Mouse (Mus musculus) neutrophil, adult 5-6 weeks (primary cell): ENCODE measurements around the gene Mkrn2os. TPM values are rescaled to one million over a fixed set of nuclear protein-coding genes. Genes with fewer than 3 reads are reported as not detected.
"Not testable (repeated sequence)": the region's sequence is repeated elsewhere in the genome, so short reads cannot be mapped to it uniquely, and the experiment has no call there.

ENCODE experiments used
- ATAC-seq: fragments of 151-379, 151-347 bp; 2 replicates; pipeline ENCODE4 v1.8.0; 2017; ENCODE audit warnings: mild to moderate bottlenecking, moderate TSS enrichment; ENCODE audit not compliant: insufficient number of reproducible peaks, poor library complexity, low FRiP score, severe bottlenecking; ENCODE audit errors: extremely low read depth
- total RNA-seq: library from RNA; stranded (forward); fragments of 200-1000 nt; gene quantifications from 2 replicates; pipeline ENCODE4 v1.2.3, GENCODE M21; 2017

Gene Mkrn2os
- not detected in 2 replicates for total RNA-seq

DNA sequence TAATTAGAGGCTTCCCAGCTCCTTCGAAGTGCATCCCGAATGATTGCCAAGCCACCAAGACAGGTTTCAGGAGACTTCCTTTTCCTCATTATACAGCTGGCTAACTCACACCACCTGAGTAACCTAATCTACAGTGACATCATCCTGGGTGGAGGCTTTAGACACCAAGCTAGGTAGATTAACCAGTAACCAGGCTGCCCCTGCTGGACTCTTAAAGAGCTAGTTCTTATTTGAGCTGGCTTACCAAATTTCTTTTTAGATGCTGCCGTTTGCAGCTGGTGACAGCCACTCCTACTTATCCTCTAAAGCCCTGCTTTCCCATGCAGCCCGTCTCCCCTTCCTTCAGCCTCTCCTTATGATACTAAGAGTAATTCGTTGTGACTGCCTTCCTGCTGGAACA, at the start of gene Mkrn2os:
Gene Mkrn2os (minus strand): TSS at position 119 of the 400 bp plus-strand sequence.
- no peak for ATAC-seq

DNA sequence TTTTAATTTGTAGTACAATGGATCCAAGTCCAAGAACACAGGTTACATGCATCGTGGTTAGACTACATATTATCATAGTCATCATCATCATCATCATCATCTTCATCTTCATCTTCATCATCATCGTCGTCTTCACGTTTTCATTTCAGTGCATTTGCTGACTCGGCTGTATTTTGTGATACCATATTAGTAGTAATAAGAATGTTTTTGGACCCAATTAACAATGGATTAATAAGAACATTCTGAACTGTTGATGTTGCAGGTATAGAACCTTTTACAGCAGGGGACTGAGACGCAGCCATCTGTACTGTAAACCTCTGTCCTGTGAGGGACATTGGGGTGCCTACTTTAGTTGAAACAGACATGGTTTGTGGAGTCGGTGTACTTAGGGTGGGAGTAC, 45.8 kb upstream of the Mkrn2os start:
- ATAC-seq, result not testable (repeated sequence)

- ATAC-seq, result no peak
These were observed 41.6 kb upstream of the Mkrn2os start for GRCm38 (mm10) chr6:115634015-115634414.

DNA sequence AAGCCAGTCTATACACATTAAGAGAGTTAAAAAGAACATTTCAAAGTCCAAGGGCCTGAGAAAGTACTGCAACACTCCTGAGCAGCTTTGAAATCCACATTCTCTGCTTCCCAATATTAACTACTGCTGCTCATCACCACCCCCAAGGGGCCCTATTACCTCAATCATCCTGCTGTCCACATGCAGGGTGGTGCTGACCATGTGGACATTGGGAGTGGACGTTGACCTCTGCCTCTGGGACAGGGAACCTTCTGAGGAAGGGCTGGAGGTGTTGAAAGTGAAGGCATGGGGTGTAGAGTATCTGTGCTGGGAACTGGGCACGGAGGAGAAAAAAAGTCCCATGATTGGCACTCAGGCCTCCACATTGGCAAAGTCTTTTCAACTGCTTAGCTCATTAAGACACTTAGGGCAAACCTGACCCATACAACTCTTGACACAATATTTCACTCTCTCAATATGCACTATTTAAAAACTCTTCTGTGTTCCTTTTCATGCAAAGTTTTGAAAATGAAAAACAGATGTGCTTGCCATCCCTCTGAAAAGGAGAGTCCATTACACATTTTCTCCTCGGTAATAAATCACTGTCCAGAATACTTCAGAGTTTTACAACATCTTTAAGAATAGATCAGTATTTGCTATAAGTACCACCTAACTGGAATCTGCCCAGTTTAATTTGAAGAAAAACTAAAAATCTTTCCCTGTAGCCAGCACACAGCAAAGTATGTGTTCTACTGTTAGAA, 38.9 kb upstream of the Mkrn2os start:
- ATAC-seq, result no peak

DNA sequence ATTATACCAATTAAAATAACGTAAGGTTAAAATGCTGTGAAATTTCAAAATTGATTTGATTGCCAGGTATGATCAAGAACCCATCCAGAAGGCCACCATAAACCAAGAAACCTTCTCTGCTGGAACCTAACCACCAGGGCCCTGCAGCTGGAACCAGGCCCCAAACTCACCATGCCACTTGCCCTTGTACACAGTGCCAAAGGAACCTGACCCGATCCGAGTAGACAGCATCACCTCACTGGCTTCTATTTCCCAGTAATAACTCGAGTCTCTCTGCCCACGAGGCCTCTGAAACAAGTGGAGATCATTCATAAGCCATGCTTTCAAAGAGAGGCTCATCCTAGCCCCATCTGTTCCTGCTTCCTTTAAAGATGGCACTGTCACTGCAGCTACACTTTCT, 33.7 kb upstream of the Mkrn2os start:
- ATAC-seq, result no peak

DNA sequence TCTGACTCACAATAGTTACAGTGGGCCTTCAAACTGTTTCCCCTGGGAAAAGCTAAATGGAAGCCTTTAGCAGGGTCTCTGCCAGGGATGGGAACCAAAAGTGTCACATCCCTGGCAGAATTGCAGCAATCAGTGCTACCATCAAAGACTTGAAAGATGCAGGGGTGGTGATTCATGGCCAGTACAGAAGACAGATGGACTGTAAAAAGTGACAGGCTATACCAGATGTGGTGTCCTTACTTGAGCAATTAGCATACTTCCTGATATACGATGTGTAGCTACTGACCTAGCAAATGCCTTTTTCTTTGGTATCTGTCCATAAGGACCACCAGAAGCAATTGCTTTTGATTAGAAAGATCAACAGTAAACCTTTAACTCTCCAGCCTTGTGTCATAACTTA, 28.6 kb upstream of the Mkrn2os start:
- ATAC-seq, result no peak

- ATAC-seq, result no peak
These were observed 27.4 kb upstream of the Mkrn2os start for GRCm38 (mm10) chr6:115619818-115620217.

DNA sequence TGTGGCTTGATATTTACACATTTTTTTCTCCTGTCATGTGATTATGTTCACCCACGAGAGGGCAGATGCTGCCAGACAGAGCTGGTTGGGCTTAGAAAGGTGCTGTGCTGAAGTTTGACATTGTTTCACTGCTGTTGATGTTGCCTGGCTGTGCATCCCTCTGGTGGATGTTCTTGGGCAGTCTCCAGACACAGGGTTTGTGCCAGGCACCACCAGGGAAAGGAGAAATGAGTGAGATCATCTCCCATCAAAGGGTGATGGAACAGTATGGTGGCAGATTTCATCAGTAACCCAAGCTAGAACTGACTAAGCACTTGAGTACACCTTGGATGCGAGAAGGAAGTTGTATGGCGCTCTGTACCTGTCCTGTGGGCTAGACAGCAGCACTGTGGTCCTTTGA, 23.6 kb upstream of the Mkrn2os start:
- no peak for ATAC-seq

DNA sequence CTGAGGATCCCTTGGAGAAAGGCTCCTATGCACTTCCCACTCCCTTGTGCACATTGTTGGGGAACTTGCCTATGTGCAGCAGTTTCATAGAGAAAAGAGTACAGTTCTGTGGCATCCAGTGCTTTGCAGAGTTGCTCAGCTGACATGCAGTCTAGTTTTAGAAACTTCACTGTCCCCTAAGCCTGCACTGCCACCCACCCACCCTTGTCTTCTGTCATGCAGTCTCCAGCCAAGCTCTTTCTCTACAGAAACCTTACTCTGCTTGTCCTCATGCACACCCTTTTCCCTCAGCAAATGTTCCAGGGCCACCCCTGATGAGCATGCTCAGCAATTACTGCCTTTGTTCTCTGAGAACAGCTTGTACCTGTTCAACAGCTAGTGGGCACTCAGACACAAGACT, 21.4 kb upstream of the Mkrn2os start:
- ATAC-seq, result no peak

GRCm38 (mm10) chr6:115610301-115610700, 17.9 kb upstream of the Mkrn2os start:
- ATAC-seq, result no peak

DNA sequence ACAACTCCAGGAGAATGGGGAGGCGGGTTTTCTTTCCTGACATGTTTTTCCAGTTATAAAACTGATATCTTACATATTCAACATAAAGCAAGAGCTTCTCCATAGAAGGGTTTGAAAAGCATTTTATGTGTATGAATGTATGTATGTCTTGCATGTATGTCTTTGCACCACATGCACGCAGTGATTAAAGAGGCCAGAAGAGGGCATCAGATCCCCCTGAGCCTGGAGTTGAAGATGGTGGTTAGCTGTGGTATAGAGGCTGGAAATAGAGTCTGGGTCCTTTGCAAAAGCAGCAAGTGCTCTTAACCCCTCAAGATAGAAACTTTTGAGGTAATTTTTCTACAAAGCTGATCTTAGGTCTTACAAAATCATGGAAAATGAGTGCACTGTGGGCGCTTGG, 16.7 kb upstream of the Mkrn2os start:
- no peak for ATAC-seq

- ATAC-seq, result no peak
These were observed 15.1 kb upstream of the Mkrn2os start for GRCm38 (mm10) chr6:115607429-115607828.

GRCm38 (mm10) chr6:115606461-115606860, 14.1 kb upstream of the Mkrn2os start:
- ATAC-seq, result no peak

- ATAC-seq, result peak; percentile 94
These were observed 9.5 kb upstream of the Mkrn2os start, which contains the start of gene Mkrn2 for GRCm38 (mm10) chr6:115601715-115602523. Mkrn2 (plus strand) TSS chr6:115601902.

- ATAC-seq, result no peak
These were observed 8.9 kb upstream of the Mkrn2os start for GRCm38 (mm10) chr6:115601322-115601714.

DNA sequence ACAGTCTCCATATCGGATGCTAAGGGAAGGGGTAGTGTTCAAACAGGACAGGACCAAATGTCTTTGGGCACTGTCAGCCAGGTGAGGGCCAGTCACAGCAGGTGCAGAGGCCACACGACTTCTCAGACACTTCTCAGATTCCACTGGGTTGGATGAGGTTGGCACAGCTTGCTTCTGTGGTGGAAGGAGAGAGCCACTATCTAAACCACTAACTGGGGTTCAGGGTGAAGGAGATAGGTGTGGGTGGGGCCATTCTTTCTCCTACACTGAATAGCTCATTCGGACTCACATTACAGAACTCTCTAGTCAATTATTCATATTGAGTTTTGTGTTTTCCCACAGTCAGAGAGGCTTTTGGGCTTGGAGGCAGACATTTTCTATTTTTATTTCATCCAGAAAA, 3.3 kb upstream of the Mkrn2os start:
- ATAC-seq, result no peak

GRCm38 (mm10) chr6:115594463-115594862, 2.1 kb upstream of the Mkrn2os start:
- peak; percentile 51; the same call in 1 of the 2 replicates for ATAC-seq

GRCm38 (mm10) chr6:115593252-115593651, 876 bp upstream of the Mkrn2os start:
- no peak for ATAC-seq

DNA sequence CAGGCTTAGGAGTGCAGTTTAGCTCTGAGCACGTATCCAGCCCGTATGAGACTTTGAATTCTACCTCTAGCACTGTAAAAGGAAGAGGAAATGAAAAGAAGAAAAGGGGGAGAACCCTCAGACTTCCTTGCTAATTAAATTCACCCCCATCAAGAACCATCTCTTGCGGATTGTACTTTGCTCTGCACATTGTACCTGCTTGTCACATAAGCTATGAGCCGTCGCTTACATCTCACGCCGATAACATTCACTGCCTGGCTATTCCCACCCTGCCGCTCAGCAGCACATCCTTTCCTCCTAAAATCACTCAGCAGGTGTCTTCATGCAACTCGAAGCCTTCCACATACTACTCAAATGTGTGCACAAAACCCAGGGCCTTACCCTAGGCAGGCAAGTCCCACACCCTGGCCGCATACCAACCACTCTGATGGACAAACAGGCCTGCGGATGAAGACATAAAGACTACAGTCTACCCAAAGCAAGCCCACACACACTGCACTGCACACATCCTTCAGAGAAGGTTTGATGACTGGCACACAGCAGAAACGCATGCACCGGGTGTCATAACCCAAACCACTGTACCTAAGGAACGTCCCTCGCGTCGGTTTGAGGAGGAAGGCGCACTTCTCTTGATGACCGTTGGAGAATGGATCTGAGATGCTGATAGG, 550 bp downstream of the Mkrn2os start:
- ATAC-seq, result no peak

DNA sequence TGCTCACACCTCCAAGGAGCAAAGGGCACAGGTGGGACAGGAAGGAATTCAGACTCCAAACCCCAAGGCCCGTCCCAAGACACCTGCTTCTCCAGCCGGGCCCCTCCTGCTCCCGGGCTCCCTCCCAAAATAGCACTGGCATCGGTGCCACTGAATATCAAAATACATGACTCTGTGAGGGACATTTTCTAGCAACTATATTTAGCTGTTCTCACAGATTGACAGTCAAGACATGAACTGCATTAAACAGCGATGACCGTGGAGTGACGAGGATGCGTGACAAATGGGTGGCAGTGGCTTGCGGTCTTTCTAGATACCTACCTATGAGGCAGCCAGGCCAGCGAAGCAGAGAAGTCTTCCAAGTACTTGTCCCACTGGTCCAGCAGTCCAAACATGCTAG, 6.1 kb downstream of the Mkrn2os start:
- no peak for ATAC-seq
